Mouse (Mus musculus) liver, postnatal 0 days (tissue): Measurements from ENCODE around the gene Hao1.

ENCODE experiments used
- CTCF ChIP-seq: sonication (generic); IDR thresholded peaks from 2 replicates; pipeline ENCODE4 v1.5.1; 2016; ENCODE audit warnings: antibody characterized with exemption, low read depth
- EP300 ChIP-seq: IDR thresholded peaks from 2 replicates; pipeline ENCODE4 v1.6.1; 2016; ENCODE audit warnings: antibody characterized with exemption, low read depth, mild to moderate bottlenecking

GRCm38 (mm10) chr2:134591081-134591694 is 37.0 kb upstream of the Hao1 start:
- TF ChIP-seq CTCF (no peak), EP300 (no peak)
